Mouse (Mus musculus) lung, embryonic 16.5 days (tissue): ENCODE measurements at regions not wholly inside any gene's neighbourhood (a gene's known extent, or its start where the extent isn't known, plus 50 kb on each side); places are given as distances from the start of the nearest gene placed in this dataset.

Source experiments
- ATAC-seq: fragments of 200-750 bp; cut with Nextera tagmentation; 2 replicates; pipeline ENCODE4 v1.8.0; 2017; ENCODE audit warnings: low read depth, mild to moderate bottlenecking, moderate library complexity
- H3K27ac ChIP-seq: fragments of 300-500 bp; sonication (generic); 2 replicates; pipeline ENCODE4 v1.5.1; 2014; ENCODE audit warnings: mild to moderate bottlenecking, control low read depth, low read length
- H3K27me3 ChIP-seq: fragments of 300-500 bp; sonication (generic); 2 replicates; pipeline ENCODE4 v1.6.1; 2014; ENCODE audit warnings: low read depth, low read length, mixed read lengths; ENCODE audit not compliant: control insufficient read depth, insufficient read depth
- H3K36me3 ChIP-seq: fragments of 300-500 bp; sonication (generic); 2 replicates; pipeline ENCODE4 v1.6.1; 2014; ENCODE audit warnings: low read length; ENCODE audit not compliant: control insufficient read depth, insufficient read depth
- H3K4me1 ChIP-seq: fragments of 300-500 bp; sonication (generic); replicated peaks from 2 replicates; pipeline ENCODE4 v1.6.1; 2014; ENCODE audit warnings: low read length, mixed read lengths; ENCODE audit not compliant: control insufficient read depth, insufficient read depth
- H3K4me2 ChIP-seq: fragments of 300-500 bp; sonication (generic); 2 replicates; pipeline ENCODE4 v1.6.1; 2014; ENCODE audit warnings: low read depth, low read length, control low read depth
- H3K4me3 ChIP-seq: fragments of 300-500 bp; sonication (generic); 2 replicates; pipeline ENCODE4 v1.5.1; 2014; ENCODE audit warnings: mild to moderate bottlenecking, low read length, control low read depth
- H3K9ac ChIP-seq: fragments of 300-500 bp; sonication (generic); 2 replicates; pipeline ENCODE4 v1.6.1; 2014; ENCODE audit warnings: low read length, control low read depth
- H3K9me3 ChIP-seq: fragments of 300-500 bp; sonication (generic); 2 replicates; pipeline ENCODE4 v1.6.1; 2016; ENCODE audit warnings: low read length; ENCODE audit not compliant: control insufficient read depth
- WGBS: fragments of 180-500 bp; shearing (Covaris S2); extraction: QIAGEN DNeasy Blood & Tissue Kit; methylation state at CpG from one replicate; pipeline ENCODE4 v1.1.7; 2014; 5-methylcytosine and 5-hydroxymethylcytosine counted together

DNA sequence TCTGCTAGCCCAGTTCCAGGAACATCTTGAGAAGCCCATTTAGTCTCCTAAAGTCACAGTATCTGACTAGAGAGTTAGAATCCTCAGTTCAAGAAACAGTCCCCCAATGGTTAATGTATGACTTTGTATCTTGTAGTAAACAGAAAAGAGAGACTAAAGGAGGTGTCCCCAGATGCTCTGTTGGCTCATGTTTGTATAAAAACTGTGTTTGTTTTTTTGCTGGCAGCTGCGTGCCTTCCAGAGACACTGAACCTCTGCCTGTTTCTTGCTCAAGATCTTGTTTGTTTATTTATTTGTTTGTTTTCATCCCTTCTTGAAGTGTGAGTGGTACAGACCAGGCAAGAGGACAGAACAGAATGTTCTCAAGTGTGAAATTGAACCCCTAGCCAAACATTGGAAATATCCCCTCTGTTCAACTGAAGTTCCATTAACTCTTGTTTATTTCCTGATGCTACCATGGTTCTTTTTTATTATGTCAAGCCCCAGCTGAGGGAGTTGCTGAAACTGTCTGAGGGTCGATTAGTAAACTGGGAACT is 451.3 kb upstream of the Ube2e3 start:
- peak; percentile 92 for ATAC-seq

DNA sequence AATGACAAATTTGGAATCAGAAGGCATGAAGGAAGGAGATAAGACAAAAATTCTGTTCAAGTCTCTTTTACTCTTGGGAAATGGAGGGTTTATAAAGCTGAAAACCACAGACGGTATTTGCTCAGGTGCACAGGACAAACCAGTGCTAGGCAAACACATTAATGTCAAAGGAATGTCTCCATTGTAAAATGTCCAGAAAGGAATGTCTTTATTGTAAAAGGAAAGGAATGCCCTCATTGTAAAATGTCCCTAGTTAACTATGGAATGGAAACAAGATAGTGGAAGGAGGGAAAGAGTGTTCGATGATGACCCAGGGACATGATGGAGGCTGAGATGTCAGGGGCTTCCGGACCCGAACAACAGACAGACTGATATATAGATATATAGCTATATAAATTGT is 454.9 kb upstream of the Ube2e3 start:
- ATAC-seq = no peak
- Histone ChIP-seq H3K27me3 (no peaks in the 10 kb centered on the region), H3K9me3 (no peaks in the 10 kb centered on the region), H3K4me1 (no peaks in the 10 kb centered on the region), H3K4me2 (0 out of 2 replicates have a peak overlapping the region, but pooled peaks have one; percentile 7), H3K9ac (no peak overlapping the region), H3K36me3 (no peaks in the 10 kb centered on the region), H3K4me3 (no peak overlapping the region), H3K27ac (no peak overlapping the region)
- 58% methylated on average over 4 of the region's 4 CpGs for WGBS

More for the DNA sequence above, 451.3 kb upstream of the Ube2e3 start:
- Histone ChIP-seq H3K4me2 (no peak overlapping the region), H3K4me1 (no peaks in the 10 kb centered on the region), H3K27me3 (no peaks in the 10 kb centered on the region), H3K4me3 (no peak overlapping the region), H3K9ac (no peak overlapping the region), H3K9me3 (no peaks in the 10 kb centered on the region), H3K27ac (peak overlapping the region; percentile 36; the same call in 1 of the 2 replicates), H3K36me3 (no peaks in the 10 kb centered on the region)
- WGBS = 15% methylated on average over 2 of the region's 2 CpGs

DNA sequence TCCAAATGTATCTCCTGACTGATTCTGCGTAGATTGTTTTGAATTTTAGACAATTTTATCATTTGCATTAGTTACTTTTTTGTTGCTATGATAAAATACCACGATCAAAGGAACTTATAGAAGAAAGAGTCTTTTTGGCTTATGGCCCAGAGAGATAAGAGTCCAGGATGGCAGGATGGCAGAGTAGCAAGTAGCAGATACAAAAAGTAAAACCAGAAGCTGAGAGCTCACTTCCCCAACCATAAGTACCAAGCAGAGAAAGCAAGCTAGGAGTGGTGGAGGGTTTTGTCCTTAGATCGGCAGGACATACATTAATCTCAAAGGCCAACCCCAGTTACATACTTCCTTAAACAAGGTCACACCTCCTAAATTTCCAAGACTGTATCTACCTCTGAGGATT is 457.7 kb upstream of the Cwc22 start:
- H3K36me3 ChIP-seq = no peaks in the 10 kb centered on the region
- no peak overlapping the region for H3K9ac ChIP-seq
- no peak overlapping the region for H3K4me3 ChIP-seq
- no peaks in the 10 kb centered on the region for H3K4me1 ChIP-seq
- WGBS = 52% methylated on average over 3 of the region's 3 CpGs
- no peak for ATAC-seq
- H3K9me3 ChIP-seq = no peaks in the 10 kb centered on the region
- H3K27ac ChIP-seq = no peak overlapping the region
- no peaks in the 10 kb centered on the region for H3K27me3 ChIP-seq
- no peak overlapping the region for H3K4me2 ChIP-seq

DNA sequence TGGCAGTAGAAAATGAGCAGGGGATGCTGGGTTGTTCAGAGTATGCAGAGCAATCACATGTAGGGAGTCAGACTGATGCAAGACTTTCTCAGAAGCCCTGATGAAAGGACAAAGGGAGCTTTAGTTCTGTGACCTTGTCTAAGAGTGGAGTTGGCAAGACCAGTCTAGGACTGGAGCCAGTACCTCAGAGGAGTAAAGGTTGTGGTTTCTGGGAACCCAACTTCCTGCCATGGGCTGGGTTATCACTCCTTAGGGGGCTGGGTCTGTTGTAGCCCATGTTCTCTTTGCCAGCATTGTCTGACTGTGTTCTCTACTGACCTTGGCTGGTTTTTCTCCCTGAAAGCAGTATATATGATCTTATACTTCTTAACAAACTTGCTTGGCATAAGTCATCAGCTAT is 453.1 kb upstream of the Cwc22 start:
- no peak; the same call in 1 of the 2 replicates for ATAC-seq
- no peak overlapping the region for H3K4me3 ChIP-seq
- no peaks in the 10 kb centered on the region for H3K4me1 ChIP-seq

DNA sequence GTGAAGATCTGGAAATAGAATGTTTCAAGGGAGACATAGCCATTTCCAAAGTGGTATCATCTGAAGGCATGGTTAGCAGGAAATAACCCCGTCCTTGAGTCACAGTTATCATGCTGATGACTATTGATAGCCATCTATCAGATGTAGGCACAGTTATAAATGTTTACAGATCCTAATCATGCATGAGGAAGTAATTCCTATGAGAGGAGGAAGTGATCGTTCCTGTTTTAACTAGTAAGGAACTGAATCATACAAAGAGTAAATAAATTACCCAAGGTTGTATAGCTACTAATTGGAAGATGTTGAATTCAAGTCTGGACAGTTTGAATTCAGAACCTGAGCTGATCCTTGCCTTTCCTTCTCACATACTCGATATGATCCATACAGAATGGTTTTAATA is 450.7 kb upstream of the Cwc22 start:
- H3K4me3 ChIP-seq = no peak overlapping the region
- no peak overlapping the region for H3K4me2 ChIP-seq
- no peaks in the 10 kb centered on the region for H3K36me3 ChIP-seq
- H3K27ac ChIP-seq = no peak overlapping the region
- H3K4me1 ChIP-seq = no peaks in the 10 kb centered on the region
- H3K9me3 ChIP-seq = no peaks in the 10 kb centered on the region
- no peak overlapping the region for H3K9ac ChIP-seq
- ATAC-seq = no peak
- WGBS = 62% methylated on average over 3 of the region's 3 CpGs
- no peaks in the 10 kb centered on the region for H3K27me3 ChIP-seq

More for the DNA sequence above, 453.1 kb upstream of the Cwc22 start:
- no peaks in the 10 kb centered on the region for H3K27me3 ChIP-seq
- no peaks in the 10 kb centered on the region for H3K9me3 ChIP-seq
- no peak overlapping the region for H3K4me2 ChIP-seq
- H3K9ac ChIP-seq = no peak overlapping the region
- H3K27ac ChIP-seq = no peak overlapping the region
- no peaks in the 10 kb centered on the region for H3K36me3 ChIP-seq

DNA sequence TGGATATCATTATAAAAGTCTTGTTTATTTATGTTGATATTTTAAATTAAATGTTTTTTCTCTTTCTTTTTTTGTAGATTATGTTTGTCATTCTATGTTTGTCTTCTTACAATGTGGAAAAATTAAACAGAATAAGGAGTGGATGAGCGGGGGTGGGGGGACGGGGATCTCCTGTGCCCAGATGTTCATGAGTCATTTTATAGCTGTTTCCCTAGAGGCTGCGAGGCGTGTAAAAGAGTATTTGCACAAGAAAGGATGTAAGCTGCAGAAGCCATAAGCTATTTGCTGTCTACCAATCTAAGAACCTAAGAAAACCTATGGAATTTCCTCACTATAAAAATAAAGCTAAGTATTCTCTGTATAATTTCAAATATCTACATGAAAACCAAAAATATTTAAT is 446.9 kb upstream of the Cwc22 start:
- no peak overlapping the region for H3K4me2 ChIP-seq
- H3K9me3 ChIP-seq = no peaks in the 10 kb centered on the region
- ATAC-seq = no peak
- no peaks in the 10 kb centered on the region for H3K4me1 ChIP-seq
- no peaks in the 10 kb centered on the region for H3K36me3 ChIP-seq
- no peak overlapping the region for H3K9ac ChIP-seq
- WGBS = 60% methylated on average over 4 of the region's 4 CpGs
- no peaks in the 10 kb centered on the region for H3K27me3 ChIP-seq
- H3K27ac ChIP-seq = no peak overlapping the region
- no peak overlapping the region for H3K4me3 ChIP-seq

DNA sequence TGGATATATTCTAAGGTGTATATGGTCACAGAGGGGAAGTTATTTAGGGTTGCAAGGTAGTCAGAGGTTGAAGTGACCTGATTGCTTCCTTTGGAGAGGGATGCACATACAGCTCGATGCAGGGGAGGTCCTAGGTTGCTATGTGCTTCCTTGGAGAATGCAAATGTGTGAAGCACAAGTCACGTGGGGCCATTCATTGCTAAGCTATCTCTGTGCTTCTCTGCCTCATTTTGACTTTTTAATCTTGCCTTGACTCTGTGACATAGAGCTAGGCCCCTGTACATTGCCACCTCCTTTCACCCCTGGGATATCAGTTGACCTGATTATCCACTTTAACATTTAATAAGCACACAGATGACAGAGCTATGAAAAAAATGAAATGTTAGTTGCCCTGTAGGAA is 446.2 kb upstream of the Cwc22 start:
- Histone ChIP-seq H3K36me3 (no peaks in the 10 kb centered on the region), H3K4me2 (no peak overlapping the region), H3K9me3 (no peaks in the 10 kb centered on the region), H3K9ac (no peak overlapping the region), H3K27ac (no peak overlapping the region), H3K27me3 (no peaks in the 10 kb centered on the region), H3K4me1 (0 out of 2 replicates have a peak, but pooled peaks cover under 1% of the 10 kb centered on the region), H3K4me3 (no peak overlapping the region)
- ATAC-seq = no peak
- WGBS = 63% methylated on average over 2 of the region's 2 CpGs

DNA sequence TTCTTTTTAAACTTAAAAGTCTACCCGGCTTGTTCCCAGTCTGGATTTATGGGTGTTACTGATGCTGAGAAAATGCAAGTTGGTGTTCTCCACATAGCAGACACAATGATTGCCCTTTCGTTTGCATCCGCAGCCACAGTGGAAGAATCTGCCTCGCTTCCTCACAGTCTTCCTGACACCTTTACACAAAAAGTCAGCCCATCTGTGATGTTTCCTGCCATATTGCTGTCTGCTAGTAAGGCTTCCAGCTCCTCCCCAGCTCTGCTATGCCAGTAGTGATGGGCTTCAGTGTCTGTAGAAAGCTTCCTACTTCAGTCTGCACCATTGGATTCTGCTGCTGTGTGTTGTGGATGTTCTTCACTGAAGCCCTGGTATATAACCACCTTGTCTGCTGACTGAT is 441.8 kb upstream of the Cwc22 start:
- Histone ChIP-seq H3K9ac (no peak overlapping the region), H3K4me2 (no peak overlapping the region), H3K27me3 (no peaks in the 10 kb centered on the region), H3K9me3 (no peaks in the 10 kb centered on the region), H3K27ac (no peak overlapping the region), H3K36me3 (no peaks in the 10 kb centered on the region), H3K4me3 (no peak overlapping the region), H3K4me1 (0 out of 2 replicates have a peak, but pooled peaks cover 2% of the 10 kb centered on the region)
- 56% methylated on average over 4 of the region's 4 CpGs for WGBS
- no peak for ATAC-seq

DNA sequence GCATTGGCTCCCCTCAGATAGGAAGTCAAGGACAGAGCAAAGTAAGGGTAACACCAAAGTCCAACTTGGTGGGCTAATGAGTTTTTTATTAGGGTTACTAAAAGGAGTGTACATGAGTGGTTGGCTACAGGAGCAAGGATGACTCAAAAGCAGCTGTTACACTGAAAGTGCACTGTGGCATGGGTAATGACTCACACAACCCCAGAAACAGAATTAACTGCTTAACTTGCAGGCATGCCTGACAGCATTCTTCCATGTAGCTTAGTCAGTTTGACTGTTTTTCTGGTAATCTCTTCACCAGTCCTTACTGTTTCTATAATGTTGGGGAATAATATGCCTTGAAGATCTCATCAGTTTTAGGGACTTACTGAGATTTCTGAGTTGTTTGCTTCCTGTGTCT is 435.1 kb upstream of the Cwc22 start:
- no peaks in the 10 kb centered on the region for H3K9me3 ChIP-seq
- H3K27ac ChIP-seq = no peak overlapping the region
- no peaks in the 10 kb centered on the region for H3K4me1 ChIP-seq
- H3K27me3 ChIP-seq = no peaks in the 10 kb centered on the region
- no peaks in the 10 kb centered on the region for H3K36me3 ChIP-seq
- no peak for ATAC-seq
- no peak overlapping the region for H3K9ac ChIP-seq
- no peak overlapping the region for H3K4me3 ChIP-seq
- H3K4me2 ChIP-seq = no peak overlapping the region
